Mouse (Mus musculus): ENCODE data around the gene Flnb. TPM values are rescaled to one million over a fixed set of nuclear protein-coding genes. Genes with fewer than 3 reads are reported as not detected.

Gene Flnb
- polyA plus RNA-seq, 1 experiment from 2014 or later, result 13.6 TPM

GRCm38 (mm10) chr14:7999435-7999834 is 181.7 kb downstream of the Flnb start:
- H3K4me3 ChIP-seq (replicated peaks; ENCODE audit: low read depth, low read length), result no peak overlapping the region
- H3K4me2 ChIP-seq (ENCODE audit: low read length), result no peak overlapping the region
- H3K27me3 ChIP-seq (ENCODE audit: control insufficient read depth, insufficient read depth, low read length), result peaks cover 16% of the 10 kb centered on the region
- WGBS, result 84% methylated on average over 5 of the region's 5 CpGs
- no peak overlapping the region for H3K27ac ChIP-seq (replicated peaks; ENCODE audit: low read depth, low read length)
- H3K4me1 ChIP-seq (ENCODE audit: control insufficient read depth, insufficient read depth, low read length), result peaks cover 7% of the 10 kb centered on the region
- H3K36me3 ChIP-seq (ENCODE audit: control insufficient read depth, insufficient read depth, low read length), result no peaks in the 10 kb centered on the region
- no peak for DNase-seq
- no peak for ATAC-seq (ENCODE audit: low FRiP score, low TSS enrichment)
- H3K9ac ChIP-seq (replicated peaks; ENCODE audit: low read length), result no peak overlapping the region
- H3K9me3 ChIP-seq (ENCODE audit: control insufficient read depth, low read length), result no peaks in the 10 kb centered on the region

GRCm38 (mm10) chr14:8000247-8000646 is 182.5 kb downstream of the Flnb start:
- Histone ChIP-seq H3K4me1 (ENCODE audit: control insufficient read depth, insufficient read depth, low read length) (peaks cover 7% of the 10 kb centered on the region), H3K27ac (replicated peaks; ENCODE audit: low read depth, low read length) (no peak overlapping the region), H3K9ac (replicated peaks; ENCODE audit: low read length) (no peak overlapping the region), H3K36me3 (ENCODE audit: control insufficient read depth, insufficient read depth, low read length) (no peaks in the 10 kb centered on the region), H3K27me3 (ENCODE audit: control insufficient read depth, insufficient read depth, low read length) (peaks cover 16% of the 10 kb centered on the region), H3K4me2 (ENCODE audit: low read length) (no peak overlapping the region), H3K9me3 (ENCODE audit: control insufficient read depth, low read length) (no peaks in the 10 kb centered on the region), H3K4me3 (replicated peaks; ENCODE audit: low read depth, low read length) (no peak overlapping the region)
- DNase-seq, result no peak
- no peak for ATAC-seq (ENCODE audit: low FRiP score, low TSS enrichment)
- WGBS, result 89% methylated on average over 5 of the region's 5 CpGs

Other genes starting within 250 kb of the Flnb start
- 5.3 and 9.4 TPM in 2 replicates for gene Gm3558, start 249.4 kb upstream of the Flnb start, polyA plus RNA-seq (2014; fragmentation: Nextera tagmentation; extraction: Ambion mirVana)
- not detected in 2 replicates for gene Gm10338, start 222.4 kb upstream of the Flnb start, polyA plus RNA-seq (2014; fragmentation: Nextera tagmentation; extraction: Ambion mirVana)
- not detected in 2 replicates for gene Gm10128, start 174.0 kb upstream of the Flnb start, polyA plus RNA-seq (2014; fragmentation: Nextera tagmentation; extraction: Ambion mirVana)
- not detected in 2 replicates for gene Gm26661, start 26.4 kb upstream of the Flnb start, polyA plus RNA-seq (2014; fragmentation: Nextera tagmentation; extraction: Ambion mirVana)
- not detected in 2 replicates for gene Gm45521, start 139.3 kb downstream of the Flnb start, polyA plus RNA-seq (2014; fragmentation: Nextera tagmentation; extraction: Ambion mirVana)
- gene Dnase1l3, start 176.6 kb downstream of the Flnb start, polyA plus RNA-seq (2014; fragmentation: Nextera tagmentation; extraction: Ambion mirVana), result 0.09 TPM in 1 of 2 replicates, not detected in the other
- 31.0 and 31.6 TPM in 2 replicates for gene Abhd6, start 184.9 kb downstream of the Flnb start, polyA plus RNA-seq (2014; fragmentation: Nextera tagmentation; extraction: Ambion mirVana)